Mouse (Mus musculus): ENCODE data around the gene Rcvrn.

DNA sequence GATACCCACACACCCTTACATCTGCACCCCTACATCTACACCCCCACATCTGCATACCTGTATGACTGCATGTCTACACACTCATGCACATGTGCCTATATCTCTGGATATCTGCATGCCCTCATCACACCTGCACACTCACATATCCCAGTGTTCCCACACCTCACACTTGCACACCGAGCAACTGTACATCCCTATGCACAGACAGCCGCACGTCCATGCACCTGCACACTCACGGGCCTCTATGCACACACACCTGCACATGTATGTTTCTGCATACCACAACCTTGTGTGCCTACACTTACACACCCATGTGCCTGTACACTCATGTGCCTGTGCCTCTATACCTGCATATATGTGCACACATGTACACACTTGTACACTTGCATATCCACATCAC lies 31.7 kb upstream of the Rcvrn start:
- TF ChIP-seq CTCF (IDR thresholded peaks at IDR 0.05; ENCODE audit: low read depth) = no peak
- no peak for TF ChIP-seq EP300 (IDR thresholded peaks at IDR 0.05; ENCODE audit: low read depth)

Measured in liver, postnatal 0 days (tissue).